Comparison of ENCODE assay signal across 8 mouse cellular contexts in the genomic region with DNA sequence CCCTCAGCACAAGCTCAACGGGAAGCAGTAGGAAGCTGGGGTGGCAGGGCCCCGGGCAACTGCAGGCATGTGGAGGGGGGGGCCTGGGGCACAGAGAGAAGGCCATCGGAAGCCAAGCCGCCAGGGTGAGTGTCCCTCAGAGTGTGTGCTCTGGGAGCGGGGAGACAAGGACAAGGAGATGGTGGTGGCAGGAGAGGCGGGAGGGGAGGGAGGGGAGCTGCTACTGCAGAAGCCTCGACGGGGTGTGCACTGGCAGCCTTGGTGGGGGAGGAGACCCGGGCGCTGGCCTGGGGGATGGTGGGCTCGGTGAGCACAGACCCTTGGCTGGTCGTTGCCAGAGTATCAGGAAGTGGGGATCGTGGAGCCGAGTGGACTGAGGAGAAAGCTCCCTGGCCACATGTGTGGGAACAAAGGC. TPM values are rescaled to one million over a fixed set of nuclear protein-coding genes. Genes with fewer than 3 reads are reported as not detected.
DNase-seq lines count a peak whose midpoint lies in the region; ATAC-seq and TF ChIP-seq lines count a peak whose summit lies in the region.

No protein-coding gene starts in this region.

- TF ChIP-seq CTCF in heart, adult 2 months (IDR thresholded peaks at IDR 0.05): no peak

- no peaks in the 10 kb centered on the region for H3K4me1 ChIP-seq in heart, adult 2 months (ENCODE audit: control insufficient read depth, insufficient read depth, low read length)
- H3K4me1 ChIP-seq in limb, embryonic 10.5 days: peaks cover 35% of the 10 kb centered on the region
- H3K4me1 ChIP-seq in stomach, embryonic 15.5 days: no peaks in the 10 kb centered on the region

- H3K9ac ChIP-seq in heart, adult 2 months (ENCODE audit: low read depth, low read length): peak overlapping the region; percentile 71; the same call in 1 of the 2 replicates
- H3K9ac ChIP-seq in stomach, embryonic 15.5 days: no peak overlapping the region

- under 1% methylated on average over 14 of the region's 14 CpGs for WGBS in heart, adult 2 months
- 2% methylated on average over 13 of the region's 14 CpGs for WGBS in limb, embryonic 10.5 days
- 1% methylated on average over 14 of the region's 14 CpGs for WGBS in stomach, embryonic 15.5 days

- no peaks in the 10 kb centered on the region for H3K9me3 ChIP-seq in limb, embryonic 10.5 days (replicated peaks)
- no peaks in the 10 kb centered on the region for H3K9me3 ChIP-seq in stomach, embryonic 15.5 days

- no peak for TF ChIP-seq POLR2A in heart, adult 2 months (IDR thresholded peaks at IDR 0.05; ENCODE audit: insufficient read depth, low read depth, low read length)

- intact Hi-C loops in heart, adult 2 months (cut with DNase I): no loop called here

- peak overlapping the region; percentile 39 for H3K4me2 ChIP-seq in stomach, embryonic 15.5 days

- TF ChIP-seq EP300 in heart, adult 2 months (IDR thresholded peaks at IDR 0.05; ENCODE audit: insufficient read depth, low read depth, low read length): no peak

- peaks cover 2% of the 10 kb centered on the region; the same call in 1 of the 2 replicates for H3K27me3 ChIP-seq in heart, adult 2 months (ENCODE audit: control insufficient read depth, insufficient read depth, low read length)
- peaks cover 100% of the 10 kb centered on the region for H3K27me3 ChIP-seq in limb, embryonic 10.5 days (ENCODE audit: low read depth, poor library complexity, severe bottlenecking)
- H3K27me3 ChIP-seq in stomach, embryonic 15.5 days (replicated peaks): peaks cover 81% of the 10 kb centered on the region

- peak overlapping the region; percentile 52 for H3K27ac ChIP-seq in heart, adult 2 months
- H3K27ac ChIP-seq in limb, embryonic 10.5 days: peak overlapping the region; percentile 42
- H3K27ac ChIP-seq in stomach, embryonic 15.5 days: no peak overlapping the region

- no peaks in the 10 kb centered on the region for H3K79me2 ChIP-seq in heart, adult 2 months (replicated peaks; ENCODE audit: control insufficient read depth, insufficient read depth, low read length)

- ATAC-seq in stomach, embryonic 15.5 days (ENCODE audit: insufficient read depth, low FRiP score, low read depth): no peak; the same call in 1 of the 2 replicates

- peak overlapping the region; percentile 29 for H3K4me3 ChIP-seq in heart, adult 2 months
- H3K4me3 ChIP-seq in limb, embryonic 10.5 days: peak overlapping the region; percentile 39
- H3K4me3 ChIP-seq in stomach, embryonic 15.5 days (replicated peaks): peak overlapping the region; percentile 26

- no peak for DNase-seq in heart, adult 2 months
- DNase-seq in heart, adult 8-10 months (ENCODE audit: low spot score): no peak
- peak; percentile 54 for DNase-seq in testis, postnatal 10 days (ENCODE audit: low spot score)
- DNase-seq in testis, postnatal 14 days (ENCODE audit: low spot score): no peak
- peak; percentile 49 for DNase-seq in limb, embryonic 10.5 days (ENCODE audit: low spot score)
- DNase-seq in spleen, postnatal 36 days (ENCODE audit: low spot score in 2 of 2): no peak
- no peak for DNase-seq in natural killer cell, adult 2 months (ENCODE audit: low spot score in 2 of 2)

- H3K36me3 ChIP-seq in heart, adult 2 months (ENCODE audit: control insufficient read depth, insufficient read depth, low read length): no peaks in the 10 kb centered on the region
- no peaks in the 10 kb centered on the region for H3K36me3 ChIP-seq in limb, embryonic 10.5 days
- H3K36me3 ChIP-seq in stomach, embryonic 15.5 days: no peaks in the 10 kb centered on the region

RNA-seq across cellular contexts. Expression of a gene that starts 13.6 kb away (rescaled TPM):
- total RNA-seq in heart, adult 2 months (2021): 10 to 100 TPM; 30.1 to 34.1 TPM
- 33.2 and 36.2 TPM in 2 replicates for polyA plus RNA-seq in heart, adult 2 months (2012; rRNA removed)
- 10 to 100 TPM; 33.5 to 37.9 (median 36.4) TPM for total RNA-seq in heart, adult 8-10 months (2022)
- polyA plus RNA-seq in limb, embryonic 10.5 days (2016; fragmentation: Nextera tagmentation; extraction: Ambion mirVana): 0.06 and 0.21 TPM in 2 replicates
- polyA plus RNA-seq in stomach, embryonic 15.5 days (2015; fragmentation: Nextera tagmentation; extraction: Ambion mirVana): 0.70 and 0.81 TPM in 2 replicates

RNA-seq across cellular contexts. Expression of a gene that starts 22.8 kb away (rescaled TPM):
- 1 to 10 TPM; 1.3 to 1.5 TPM for total RNA-seq in heart, adult 2 months (2021)
- polyA plus RNA-seq in heart, adult 2 months (2012; rRNA removed): 2.4 and 2.6 TPM in 2 replicates
- 1 to 10 TPM in 1 of 4 experiments, under 1 TPM in 1, not detected in 2; 0.79 to 1.5 TPM for total RNA-seq in heart, adult 8-10 months (2022)
- not detected in 2 replicates for polyA plus RNA-seq in limb, embryonic 10.5 days (2016; fragmentation: Nextera tagmentation; extraction: Ambion mirVana)
- 0.94 and 1.7 TPM in 2 replicates for polyA plus RNA-seq in stomach, embryonic 15.5 days (2015; fragmentation: Nextera tagmentation; extraction: Ambion mirVana)

RNA-seq across cellular contexts. Expression of a gene that starts 25.4 kb away (rescaled TPM):
- 100 to 1,000 TPM; 139 to 147 TPM for total RNA-seq in heart, adult 2 months (2021)
- 211 and 242 TPM in 2 replicates for polyA plus RNA-seq in heart, adult 2 months (2012; rRNA removed)
- total RNA-seq in heart, adult 8-10 months (2022): 100 to 1,000 TPM; 109 to 130 (median 125) TPM
- 72.6 and 73.3 TPM in 2 replicates for polyA plus RNA-seq in limb, embryonic 10.5 days (2016; fragmentation: Nextera tagmentation; extraction: Ambion mirVana)
- polyA plus RNA-seq in stomach, embryonic 15.5 days (2015; fragmentation: Nextera tagmentation; extraction: Ambion mirVana): 91.3 and 105 TPM in 2 replicates

RNA-seq across cellular contexts. Expression of a gene that starts 53.9 kb away (rescaled TPM):
- 10 to 100 TPM; 86.1 to 87.6 TPM for total RNA-seq in heart, adult 2 months (2021)
- polyA plus RNA-seq in heart, adult 2 months (2012; rRNA removed): 152 and 180 TPM in 2 replicates
- 10 to 100 TPM; 73.8 to 84.8 (median 83.7) TPM for total RNA-seq in heart, adult 8-10 months (2022)
- 78.6 and 91.4 TPM in 2 replicates for polyA plus RNA-seq in limb, embryonic 10.5 days (2016; fragmentation: Nextera tagmentation; extraction: Ambion mirVana)
- polyA plus RNA-seq in stomach, embryonic 15.5 days (2015; fragmentation: Nextera tagmentation; extraction: Ambion mirVana): 98.8 and 106 TPM in 2 replicates

RNA-seq across cellular contexts. Expression of a gene that starts 54.0 kb away (rescaled TPM):
- total RNA-seq in heart, adult 2 months (2021): 1 to 10 TPM; 2.6 to 3.3 TPM
- polyA plus RNA-seq in heart, adult 2 months (2012; rRNA removed): 4.1 and 6.4 TPM in 2 replicates
- total RNA-seq in heart, adult 8-10 months (2022): 1 to 10 TPM; 2.5 to 6.7 (median 3.3) TPM
- 10.6 and 16.5 TPM in 2 replicates for polyA plus RNA-seq in limb, embryonic 10.5 days (2016; fragmentation: Nextera tagmentation; extraction: Ambion mirVana)
- 9.1 and 12.3 TPM in 2 replicates for polyA plus RNA-seq in stomach, embryonic 15.5 days (2015; fragmentation: Nextera tagmentation; extraction: Ambion mirVana)

Comparison
In these comparisons a context has a peak if more than half of its experiments do, and no peak if none do; other contexts are left out.
1. DNase-seq: peak in testis, postnatal 10 days (single experiment) and limb, embryonic 10.5 days (single experiment); none in heart, adult 2 months (0 of 2), heart, adult 8-10 months (single experiment), testis, postnatal 14 days (single experiment), spleen, postnatal 36 days (0 of 2) and natural killer cell, adult 2 months (0 of 2).
2. RNA of a gene that starts 13.6 kb away (polyA plus RNA-seq): 33.2 to 36.2 TPM in heart, adult 2 months; 0.70 to 0.81 TPM in stomach, embryonic 15.5 days and 0.06 to 0.21 TPM in limb, embryonic 10.5 days; every median in the first group is over 10 times any median in the second.
3. Peak in every context shown above with its lines, with median percentiles within 50 percentile points of each other: H3K4me3 ChIP-seq.